Mouse (Mus musculus) intestine, embryonic 16.5 days (tissue): ENCODE results near the gene Nup214. TPM values are rescaled to one million over a fixed set of nuclear protein-coding genes. Genes with fewer than 3 reads are reported as not detected.

Source experiments
- ATAC-seq: fragments of 200-750 bp; cut with Nextera tagmentation; 2 replicates; pipeline ENCODE4 v1.8.0; 2017; ENCODE audit warnings: moderate TSS enrichment, moderate library complexity
- H3K27ac ChIP-seq: fragments of 300-500 bp; sonication (generic); 2 replicates; pipeline ENCODE4 v1.5.1; 2014; ENCODE audit warnings: mild to moderate bottlenecking, low read length
- H3K27me3 ChIP-seq: fragments of 300-500 bp; sonication (generic); replicated peaks from 2 replicates; pipeline ENCODE4 v1.6.1; 2014; ENCODE audit warnings: low read length, control low read depth, mixed read lengths; ENCODE audit not compliant: control insufficient read depth, insufficient read depth
- H3K36me3 ChIP-seq: fragments of 300-500 bp; sonication (generic); 2 replicates; pipeline ENCODE4 v1.6.1; 2014; ENCODE audit warnings: low read length, control low read depth; ENCODE audit not compliant: control insufficient read depth, insufficient read depth
- H3K4me1 ChIP-seq: fragments of 300-500 bp; sonication (generic); 2 replicates; pipeline ENCODE4 v1.6.1; 2014; ENCODE audit warnings: low read length, control low read depth, mixed read lengths; ENCODE audit not compliant: control insufficient read depth, insufficient read depth
- H3K4me2 ChIP-seq: fragments of 300-500 bp; sonication (generic); 2 replicates; pipeline ENCODE4 v1.6.1; 2014; ENCODE audit warnings: low read depth, low read length, control low read depth
- H3K4me3 ChIP-seq: fragments of 300-500 bp; sonication (generic); 2 replicates; pipeline ENCODE4 v1.5.1; 2014; ENCODE audit warnings: mild to moderate bottlenecking, low read length
- H3K9ac ChIP-seq: fragments of 300-500 bp; sonication (generic); 2 replicates; pipeline ENCODE4 v1.6.1; 2014; ENCODE audit warnings: low read depth, low read length
- H3K9me3 ChIP-seq: fragments of 300-500 bp; sonication (generic); 2 replicates; pipeline ENCODE4 v1.6.1; 2016; ENCODE audit warnings: low read length, control low read depth; ENCODE audit not compliant: control insufficient read depth
- WGBS: fragments of 180-500 bp; shearing (Covaris S2); extraction: QIAGEN DNeasy Blood & Tissue Kit; methylation state at CpG from one replicate; pipeline ENCODE4 v1.1.7; 2014; 5-methylcytosine and 5-hydroxymethylcytosine counted together
- polyA plus RNA-seq: library from polyadenylated mRNA; unstranded; fragments of >200 nt; fragmentation: Nextera tagmentation; extraction: Ambion mirVana; gene quantifications from 2 replicates; pipeline ENCODE4 v1.2.1, GENCODE M21; 2015

The Nup214 gene
- 61.4 and 71.9 TPM in 2 replicates for polyA plus RNA-seq

GRCm38 (mm10) chr2:31974141-31974808, at the start of gene Nup214:
Gene Nup214 (plus strand): TSS chr2:31974436.
- ATAC-seq, result peak; percentile 100
- H3K4me1 ChIP-seq, result peaks cover 6% of the 10 kb centered on the region; the same call in 1 of the 2 replicates
- no peaks in the 10 kb centered on the region for H3K9me3 ChIP-seq
- peak within 1 kb of the TSS; percentile 74 for H3K4me3 ChIP-seq
- H3K4me2 ChIP-seq, result peak within 1 kb of the TSS; percentile 86
- peaks cover 9% of the 10 kb centered on the region for H3K36me3 ChIP-seq
- H3K27me3 ChIP-seq, result no peaks in the 10 kb centered on the region
- peak within 1 kb of the TSS; percentile 65 for H3K27ac ChIP-seq
- peak within 1 kb of the TSS; percentile 95 for H3K9ac ChIP-seq
- WGBS, result under 1% methylated on average over 60 of the region's 60 CpGs

GRCm38 (mm10) chr2:31924811-31925210, 49.4 kb upstream of the Nup214 start:
- whole genome bisulfite sequencing, result 25% methylated on average over 9 of the region's 9 CpGs
- Histone ChIP-seq H3K4me2 (no peak overlapping the region), H3K27ac (no peak overlapping the region), H3K27me3 (no peaks in the 10 kb centered on the region), H3K4me1 (no peaks in the 10 kb centered on the region), H3K36me3 (no peaks in the 10 kb centered on the region), H3K4me3 (no peak overlapping the region), H3K9me3 (no peaks in the 10 kb centered on the region), H3K9ac (no peak overlapping the region)
- no peak for ATAC-seq

GRCm38 (mm10) chr2:31925936-31926335, 48.3 kb upstream of the Nup214 start:
- no peaks in the 10 kb centered on the region for H3K9me3 ChIP-seq
- H3K36me3 ChIP-seq, result no peaks in the 10 kb centered on the region
- no peak overlapping the region for H3K9ac ChIP-seq
- WGBS, result 64% methylated on average over 4 of the region's 4 CpGs
- no peak overlapping the region for H3K27ac ChIP-seq
- no peak overlapping the region for H3K4me3 ChIP-seq
- no peaks in the 10 kb centered on the region for H3K27me3 ChIP-seq
- ATAC-seq, result no peak
- no peak overlapping the region for H3K4me2 ChIP-seq
- no peaks in the 10 kb centered on the region for H3K4me1 ChIP-seq

- H3K4me1 ChIP-seq, result no peaks in the 10 kb centered on the region
- H3K27me3 ChIP-seq, result no peaks in the 10 kb centered on the region
- ATAC-seq, result no peak
- H3K4me3 ChIP-seq, result no peak overlapping the region
- no peak overlapping the region for H3K27ac ChIP-seq
- no peak overlapping the region for H3K4me2 ChIP-seq
- H3K9ac ChIP-seq, result no peak overlapping the region
- H3K36me3 ChIP-seq, result no peaks in the 10 kb centered on the region
- 77% methylated on average over 3 of the region's 3 CpGs for WGBS
- no peaks in the 10 kb centered on the region for H3K9me3 ChIP-seq
These were observed 44.6 kb upstream of the Nup214 start for GRCm38 (mm10) chr2:31929664-31930063.

- 50% methylated on average over 4 of the region's 4 CpGs for WGBS
- Histone ChIP-seq H3K9ac (no peak overlapping the region), H3K4me2 (no peak overlapping the region), H3K36me3 (no peaks in the 10 kb centered on the region), H3K27ac (no peak overlapping the region), H3K9me3 (no peaks in the 10 kb centered on the region), H3K27me3 (no peaks in the 10 kb centered on the region), H3K4me3 (no peak overlapping the region), H3K4me1 (no peaks in the 10 kb centered on the region)
- no peak for ATAC-seq
These were observed 39.7 kb upstream of the Nup214 start for GRCm38 (mm10) chr2:31934551-31934950.

GRCm38 (mm10) chr2:31935054-31935453, 39.2 kb upstream of the Nup214 start:
- Histone ChIP-seq H3K4me1 (no peaks in the 10 kb centered on the region), H3K4me2 (no peak overlapping the region), H3K4me3 (no peak overlapping the region), H3K9ac (no peak overlapping the region), H3K9me3 (no peaks in the 10 kb centered on the region), H3K27ac (no peak overlapping the region), H3K27me3 (no peaks in the 10 kb centered on the region), H3K36me3 (no peaks in the 10 kb centered on the region)
- no peak for ATAC-seq
- WGBS, result 23% methylated on average over 4 of the region's 4 CpGs

GRCm38 (mm10) chr2:31938298-31938697, 35.9 kb upstream of the Nup214 start:
- Histone ChIP-seq H3K27ac (no peak overlapping the region), H3K9ac (no peak overlapping the region), H3K4me1 (no peaks in the 10 kb centered on the region), H3K27me3 (no peaks in the 10 kb centered on the region), H3K4me3 (no peak overlapping the region), H3K9me3 (no peaks in the 10 kb centered on the region), H3K4me2 (no peak overlapping the region), H3K36me3 (no peaks in the 10 kb centered on the region)
- 74% methylated on average over 1 of the region's 1 CpGs for WGBS
- no peak for ATAC-seq

- H3K27ac ChIP-seq, result no peak overlapping the region
- no peak for ATAC-seq
- 70% methylated on average over 4 of the region's 4 CpGs for WGBS
- H3K27me3 ChIP-seq, result no peaks in the 10 kb centered on the region
- H3K4me2 ChIP-seq, result no peak overlapping the region
- no peaks in the 10 kb centered on the region for H3K9me3 ChIP-seq
- H3K4me1 ChIP-seq, result no peaks in the 10 kb centered on the region
- H3K36me3 ChIP-seq, result no peaks in the 10 kb centered on the region
- no peak overlapping the region for H3K9ac ChIP-seq
- no peak overlapping the region for H3K4me3 ChIP-seq
These were observed 31.2 kb upstream of the Nup214 start for GRCm38 (mm10) chr2:31943011-31943410.

- H3K4me3 ChIP-seq, result no peak overlapping the region
- no peak overlapping the region for H3K9ac ChIP-seq
- peaks cover 1% of the 10 kb centered on the region for H3K4me1 ChIP-seq
- H3K27ac ChIP-seq, result no peak overlapping the region
- 62% methylated on average over 2 of the region's 2 CpGs for WGBS
- ATAC-seq, result no peak
- no peaks in the 10 kb centered on the region for H3K36me3 ChIP-seq
- H3K27me3 ChIP-seq, result peaks cover 6% of the 10 kb centered on the region; the same call in 1 of the 2 replicates
- no peaks in the 10 kb centered on the region for H3K9me3 ChIP-seq
- no peak overlapping the region for H3K4me2 ChIP-seq
These were observed 28.7 kb upstream of the Nup214 start for GRCm38 (mm10) chr2:31945580-31945979.

- 57% methylated on average over 6 of the region's 6 CpGs for WGBS
- no peak overlapping the region for H3K9ac ChIP-seq
- peak; percentile 66 for ATAC-seq
These were observed 25.8 kb upstream of the Nup214 start for GRCm38 (mm10) chr2:31948392-31948791.

More at GRCm38 (mm10) chr2:31948392-31948791, 25.8 kb upstream of the Nup214 start:
- H3K27me3 ChIP-seq, result peaks cover 6% of the 10 kb centered on the region; the same call in 1 of the 2 replicates
- no peaks in the 10 kb centered on the region for H3K9me3 ChIP-seq
- H3K4me2 ChIP-seq, result no peak overlapping the region
- no peaks in the 10 kb centered on the region for H3K36me3 ChIP-seq
- H3K4me1 ChIP-seq, result peaks cover 5% of the 10 kb centered on the region
- no peak overlapping the region for H3K27ac ChIP-seq
- H3K4me3 ChIP-seq, result no peak overlapping the region
